Mouse (Mus musculus) urinary bladder, postnatal 25 days (tissue): Measurements from ENCODE around the gene Cybc1.

ENCODE experiments used
- DNase-seq: peaks from one replicate; pipeline ENCODE4 v3.0.0; 2022; ENCODE audit warnings: low spot score

The Cybc1 gene

DNA sequence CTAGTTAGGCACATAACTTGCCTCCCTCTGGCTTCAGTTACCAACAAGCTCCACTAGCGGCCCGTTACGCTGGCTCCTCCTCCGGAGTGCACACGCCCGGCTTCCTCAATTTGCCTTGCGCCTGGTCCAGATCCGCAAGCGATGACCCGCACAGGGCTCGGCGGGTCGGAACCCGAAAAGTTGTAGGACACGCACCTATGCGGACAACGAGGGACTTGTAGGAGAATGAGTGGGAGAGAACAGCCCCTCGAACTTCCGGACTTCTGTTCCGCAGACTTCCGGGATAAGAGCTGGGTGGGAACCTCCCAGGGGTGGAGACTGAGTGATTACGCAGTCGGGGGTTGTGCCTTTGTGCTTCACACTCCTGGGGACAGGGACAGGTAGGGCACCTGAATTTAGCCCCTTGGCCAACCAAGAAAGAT lies at the start of gene Cybc1:
Cybc1 (minus strand) TSS at position 305 of the 422 bp plus-strand sequence.
- peak; percentile 63 for DNase-seq

GRCm38 (mm10) chr11:121278011-121278410 lies 48.9 kb upstream of the Cybc1 start:
- no peak for DNase-seq

- no peak for DNase-seq
Measured at GRCm38 (mm10) chr11:121277516-121277915, 48.4 kb upstream of the Cybc1 start.

DNA sequence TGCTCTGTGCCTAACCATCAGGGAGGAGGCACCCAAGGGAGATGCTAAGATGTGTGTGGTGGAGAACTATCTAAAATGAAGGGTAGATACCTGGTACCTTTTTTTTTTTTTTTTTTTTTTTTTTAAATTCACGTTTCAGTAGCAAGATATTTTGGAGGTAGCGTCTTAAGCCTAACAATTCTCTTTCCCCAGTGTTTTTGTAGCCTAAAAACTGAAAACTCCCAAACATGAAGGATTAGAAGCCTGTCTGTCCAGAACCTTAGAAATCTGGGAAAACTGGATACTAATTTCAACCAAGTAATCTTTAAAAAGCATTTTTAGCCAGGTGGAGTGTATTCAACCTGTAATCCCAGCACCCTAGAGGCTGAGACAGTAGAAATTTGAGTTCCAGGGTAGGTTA lies 32.0 kb upstream of the Cybc1 start:
- no peak for DNase-seq

- peak; percentile 31 for DNase-seq
Measured at GRCm38 (mm10) chr11:121260211-121260906, 31.2 kb upstream of the Cybc1 start.

- DNase-seq: peak; percentile 92
Measured at GRCm38 (mm10) chr11:121259160-121260100, 30.3 kb upstream of the Cybc1 start, which contains the start of gene Foxk2. Gene Foxk2, plus strand, starts transcription at chr11:121259990.

DNA sequence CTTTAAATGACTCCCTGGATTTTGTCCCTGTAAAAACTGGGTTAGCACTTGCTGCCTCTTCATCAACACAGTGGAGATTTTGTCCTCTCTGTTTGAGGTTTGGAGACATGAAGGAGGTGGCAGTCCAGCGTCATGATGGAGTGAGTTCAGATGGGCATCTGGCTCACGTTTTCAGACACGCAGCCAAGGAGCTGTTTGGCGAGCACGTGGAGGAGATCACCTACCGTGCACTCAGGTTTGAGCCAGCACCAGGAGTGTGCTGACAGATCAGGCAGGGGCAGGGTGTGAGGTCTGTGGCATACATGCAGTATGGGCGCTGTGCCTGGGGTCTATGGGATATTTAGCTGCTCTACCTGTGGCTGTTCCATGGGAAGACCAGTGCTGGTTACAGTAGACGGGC lies 21.1 kb upstream of the Cybc1 start:
- DNase-seq: no peak

- no peak for DNase-seq
Measured at GRCm38 (mm10) chr11:121239669-121240068, 10.5 kb upstream of the Cybc1 start.

DNA sequence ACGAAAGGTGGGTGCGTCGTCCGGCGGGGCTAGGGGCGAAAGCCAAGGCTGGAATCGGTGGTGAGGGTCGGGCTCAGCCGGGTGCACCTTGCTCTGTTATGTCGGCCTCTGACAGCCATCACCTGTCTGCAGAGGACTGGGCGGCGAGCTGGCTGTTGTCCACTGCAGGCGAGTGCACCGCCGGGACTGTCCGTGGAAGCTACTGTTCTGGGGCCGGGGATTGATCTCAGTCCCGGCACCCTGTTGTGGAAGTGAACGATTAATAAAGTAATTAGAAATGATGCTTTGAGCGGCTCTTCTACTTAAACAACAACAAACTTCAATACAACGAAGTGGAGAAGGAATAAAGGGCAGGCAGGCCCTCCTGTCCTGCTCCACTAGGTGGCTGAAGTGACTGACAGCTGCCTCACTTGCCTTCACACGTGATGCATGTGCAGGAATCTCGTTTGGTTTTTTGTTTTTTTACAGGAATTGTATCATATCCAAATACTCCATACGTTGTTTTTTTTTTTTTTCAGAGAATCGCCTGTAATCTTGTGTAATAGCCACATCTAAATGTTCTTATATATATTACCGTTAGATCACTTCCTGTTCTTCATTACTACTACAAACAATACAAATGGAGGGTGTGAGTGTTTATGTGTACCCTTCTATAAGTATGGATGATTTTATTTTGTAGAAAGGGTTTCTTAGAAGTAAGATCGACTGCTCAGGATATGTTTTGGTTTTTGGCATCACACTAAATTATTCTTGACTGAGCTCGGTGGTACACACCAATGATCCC lies 8.4 kb upstream of the Cybc1 start:
- no peak for DNase-seq

DNA sequence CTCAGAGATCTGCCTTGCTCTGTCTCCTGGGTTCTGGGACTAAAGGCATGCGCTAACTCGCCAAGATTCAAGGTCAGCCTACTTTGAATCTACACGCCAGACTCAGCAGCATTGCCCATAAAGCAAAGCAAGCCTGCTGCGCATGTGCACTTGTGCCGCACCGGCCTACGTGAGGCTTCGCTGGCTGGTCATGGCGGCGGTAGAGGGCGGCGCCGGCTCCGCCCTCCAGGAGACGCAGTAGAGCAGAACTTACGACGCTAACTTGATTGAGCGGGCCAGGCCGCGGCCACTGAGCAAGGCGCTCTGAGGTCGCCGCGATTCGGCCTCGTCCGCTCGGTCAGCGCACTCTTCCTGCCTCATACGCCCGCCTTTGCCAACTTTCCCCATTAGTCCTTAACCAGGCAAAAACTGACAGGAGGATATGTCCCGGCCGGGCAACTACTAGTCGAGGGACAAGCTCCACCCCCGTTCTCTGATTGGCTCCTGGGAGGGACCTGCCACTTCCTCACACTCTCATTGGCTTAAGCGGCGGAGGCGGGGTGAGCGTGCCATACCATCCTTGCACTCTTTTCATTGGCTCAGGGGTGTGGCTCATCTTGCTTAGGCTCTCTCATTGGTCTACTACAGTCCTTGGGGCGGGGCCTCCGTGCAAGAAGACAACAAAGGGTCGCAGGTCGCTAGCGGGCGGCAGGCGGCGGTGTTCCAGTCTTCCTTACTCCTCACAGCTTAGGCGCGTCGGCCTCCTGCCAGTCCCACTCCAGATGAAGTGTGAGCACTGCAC lies 7.6 kb upstream of the Cybc1 start, which contains the start of gene Narf:
Narf (plus strand) TSS at position 690 of the 781 bp plus-strand sequence.
- DNase-seq: peak; percentile 93

DNA sequence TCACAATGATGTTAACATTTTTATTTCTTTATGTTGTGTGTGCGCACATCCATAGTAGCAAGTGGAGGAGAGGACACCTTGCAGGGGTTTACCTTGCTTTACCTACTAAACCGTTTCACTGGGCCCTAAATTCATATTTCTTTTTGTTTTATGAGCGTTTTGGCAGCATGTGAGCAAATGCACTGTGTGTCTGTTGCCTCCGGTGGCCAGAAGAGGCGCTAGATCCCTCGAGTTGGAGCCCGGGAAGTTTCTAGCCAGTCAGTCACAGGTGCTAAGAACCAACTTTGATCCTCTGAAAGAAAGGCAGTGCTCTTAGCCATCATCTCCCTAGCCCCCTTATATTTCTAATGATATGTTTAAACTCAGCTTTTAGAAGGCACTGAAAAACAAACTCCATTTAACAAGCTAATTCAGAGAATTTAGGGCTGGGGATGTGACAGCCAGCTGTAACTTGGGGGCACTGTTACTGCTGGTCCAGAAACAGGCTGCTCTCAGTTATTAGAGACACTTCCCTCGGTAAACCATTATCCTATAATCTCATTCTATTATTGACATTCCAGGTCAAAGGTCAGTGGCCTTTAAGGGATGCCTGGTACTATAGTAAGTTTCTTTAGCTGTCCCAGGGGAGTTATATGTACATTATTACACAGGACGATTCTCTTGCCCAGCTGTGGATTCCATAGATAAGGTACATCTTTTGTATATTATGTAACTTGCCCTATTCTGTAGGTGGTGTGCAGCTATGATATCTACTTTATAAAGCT lies 6.5 kb upstream of the Cybc1 start:
- DNase-seq: no peak

DNA sequence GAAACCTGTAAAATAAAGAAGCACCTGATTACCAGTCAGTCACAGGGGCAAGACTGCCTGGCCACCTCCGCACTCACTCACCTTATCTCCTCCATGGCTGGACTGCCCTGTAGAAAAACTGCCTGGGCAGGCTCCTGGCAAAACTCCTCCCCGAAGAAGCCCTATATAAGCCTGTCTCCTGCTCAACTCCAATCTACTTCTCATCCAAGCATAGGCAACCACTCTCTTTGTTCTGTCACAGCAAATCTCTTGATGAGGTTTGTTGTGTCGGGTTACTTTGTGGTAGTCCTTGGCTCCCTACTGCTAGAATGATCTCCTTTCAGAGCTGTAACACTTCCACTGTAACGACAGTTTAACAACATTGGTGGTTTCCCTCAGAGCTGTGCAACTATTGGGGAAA lies 3.6 kb upstream of the Cybc1 start:
- DNase-seq: no peak

DNA sequence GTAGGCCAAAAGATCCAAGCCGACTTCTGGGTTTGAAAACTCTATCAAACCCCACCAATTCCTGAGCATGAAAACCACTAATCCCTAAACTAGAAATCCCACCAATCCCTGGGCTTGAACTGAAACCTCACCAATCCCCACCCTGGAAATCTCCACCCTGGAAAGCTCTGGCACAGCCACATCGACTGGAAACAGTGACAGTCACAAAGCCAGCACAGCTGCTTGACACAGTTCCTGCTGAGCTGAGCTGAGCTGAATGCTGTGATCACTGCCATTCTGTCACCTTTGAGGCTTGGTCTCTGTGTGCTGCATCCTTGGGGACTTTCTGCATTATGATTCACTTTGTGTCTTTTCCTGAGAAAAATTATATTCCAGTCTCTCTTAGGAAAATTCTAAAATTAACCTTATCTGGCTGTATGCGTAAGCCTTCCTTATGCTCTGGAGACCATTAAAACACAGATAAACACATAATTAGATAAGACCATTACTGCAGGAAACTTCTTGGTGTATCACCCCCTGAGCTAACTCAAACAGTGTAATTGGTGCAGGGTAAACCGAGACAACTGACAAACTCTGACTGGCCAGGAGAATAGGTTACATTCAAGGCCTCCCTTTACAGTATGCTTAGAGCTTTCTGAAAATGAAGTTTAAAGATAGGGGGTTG lies 2.6 kb upstream of the Cybc1 start:
- no peak for DNase-seq

DNA sequence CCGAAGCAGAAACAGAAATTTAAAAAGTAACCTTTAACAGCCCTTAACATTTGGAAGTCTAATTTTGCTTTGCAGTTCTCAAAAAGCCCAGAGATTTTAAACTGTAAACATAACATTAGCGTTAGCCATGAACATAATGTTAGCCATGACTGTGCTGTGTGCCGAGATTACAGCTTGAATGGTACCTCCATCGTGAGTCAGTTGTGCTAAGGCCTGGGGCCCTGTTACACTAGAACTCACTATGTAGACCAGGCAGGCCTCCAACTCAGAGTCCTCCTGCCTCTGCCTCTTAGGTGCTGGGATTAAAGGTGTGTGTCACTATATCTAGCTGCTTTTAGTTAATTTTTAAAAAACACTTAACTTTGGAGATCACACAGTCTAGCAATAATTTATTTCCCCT lies 2.1 kb upstream of the Cybc1 start:
- no peak for DNase-seq

DNA sequence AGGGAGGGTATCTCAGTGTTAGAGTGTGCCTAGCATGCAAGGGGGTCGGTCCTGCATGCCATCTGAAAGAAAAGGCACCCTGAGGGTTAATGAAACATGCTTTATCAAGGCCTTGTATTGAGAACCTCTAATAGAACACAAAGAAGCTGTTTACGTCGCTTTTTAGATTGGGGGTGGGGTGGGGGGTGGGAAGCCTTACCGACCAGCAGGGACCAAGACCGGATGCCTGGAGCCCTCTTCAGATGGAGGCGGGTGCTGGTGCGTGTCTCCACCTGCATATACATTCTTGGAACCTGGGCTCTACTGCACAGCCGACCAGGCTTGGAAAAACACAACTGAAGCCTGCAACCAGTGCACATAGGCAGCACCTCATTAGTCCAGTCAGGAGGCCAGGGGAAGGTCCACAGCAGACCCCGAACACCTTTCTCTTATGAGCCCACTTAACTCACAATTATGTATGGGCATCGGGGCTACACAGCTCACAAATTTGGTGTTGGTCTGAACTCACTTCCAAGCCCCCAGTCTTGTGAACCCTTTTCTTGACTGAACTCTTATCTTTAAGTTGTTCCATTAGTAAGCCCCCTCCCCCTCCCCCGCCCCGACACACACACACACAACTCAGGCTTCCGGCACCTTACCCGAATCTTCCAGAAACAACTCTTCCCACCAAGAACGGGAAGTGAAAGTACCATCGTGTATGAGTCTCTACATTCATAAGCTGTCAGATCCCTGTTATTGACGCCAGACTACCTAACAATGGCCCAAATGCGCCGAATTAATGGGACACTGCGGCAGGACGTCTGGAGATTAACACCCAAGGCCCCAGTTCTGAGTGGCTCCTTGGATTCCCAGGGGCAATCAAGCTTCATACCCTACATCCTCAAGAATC lies 749 bp downstream of the Cybc1 start:
- DNase-seq: no peak

- DNase-seq: no peak
Measured at GRCm38 (mm10) chr11:121221321-121222010, 7.7 kb downstream of the Cybc1 start.

DNA sequence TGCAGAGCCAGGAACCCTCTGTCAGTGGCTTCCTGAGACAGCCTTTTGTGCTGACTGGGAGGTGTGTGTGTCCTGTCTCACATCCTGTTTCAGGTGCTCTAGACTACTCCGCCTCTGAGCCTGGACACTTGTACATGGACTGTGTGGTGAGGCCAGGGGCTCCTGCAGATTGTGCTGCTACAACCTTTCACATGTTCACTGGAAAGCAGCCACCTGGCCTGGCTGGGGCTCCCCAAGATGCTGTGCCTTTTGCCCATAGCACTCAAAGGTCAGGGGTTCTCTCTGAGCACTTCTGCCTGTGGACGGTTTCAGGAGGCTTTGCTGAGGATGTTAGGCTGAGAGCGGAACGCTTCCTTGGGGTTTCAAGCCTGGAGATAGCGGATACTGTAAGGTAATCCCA lies 8.4 kb downstream of the Cybc1 start:
- DNase-seq: no peak

GRCm38 (mm10) chr11:121219776-121220175 lies 9.3 kb downstream of the Cybc1 start:
- DNase-seq: no peak
